Mouse (Mus musculus) forebrain, embryonic 11.5 days (tissue): ENCODE measurements at regions not wholly inside any gene's neighbourhood (a gene's known extent, or its start where the extent isn't known, plus 50 kb on each side); places are given as distances from the start of the nearest gene placed in this dataset.

Experiments
- ATAC-seq: fragments of 200-750 bp; cut with Nextera tagmentation; replicated peaks from 2 replicates; pipeline ENCODE4 v1.8.0; 2017; ENCODE audit warnings: moderate TSS enrichment; ENCODE audit not compliant: low FRiP score
- DNase-seq: peaks from one replicate; pipeline ENCODE4 v3.0.0-alpha.2; 2017; ENCODE audit warnings: low spot score
- H3K27ac ChIP-seq: fragments of 300-500 bp; sonication (generic); 2 replicates; pipeline ENCODE4 v1.5.1; 2014; ENCODE audit warnings: low read depth, low read length
- H3K27me3 ChIP-seq: fragments of 300-500 bp; sonication (generic); 2 replicates; pipeline ENCODE4 v1.6.1; 2014; ENCODE audit warnings: mild to moderate bottlenecking, low read length, mixed read lengths; ENCODE audit not compliant: control insufficient read depth, insufficient read depth
- H3K36me3 ChIP-seq: fragments of 300-500 bp; sonication (generic); 2 replicates; pipeline ENCODE4 v1.6.1; 2014; ENCODE audit warnings: mild to moderate bottlenecking, low read length, moderate library complexity, mixed read lengths; ENCODE audit not compliant: control insufficient read depth, insufficient read depth
- H3K4me1 ChIP-seq: fragments of 300-500 bp; sonication (generic); replicated peaks from 2 replicates; pipeline ENCODE4 v1.6.1; 2014; ENCODE audit warnings: low read length, mixed read lengths; ENCODE audit not compliant: control insufficient read depth, insufficient read depth
- H3K4me2 ChIP-seq: fragments of 300-500 bp; sonication (generic); 2 replicates; pipeline ENCODE4 v1.6.1; 2014; ENCODE audit warnings: low read depth, mild to moderate bottlenecking, low read length, moderate library complexity, mixed read lengths; ENCODE audit not compliant: severe bottlenecking
- H3K4me3 ChIP-seq: fragments of 300-500 bp; sonication (generic); 2 replicates; pipeline ENCODE4 v1.5.1; 2014; ENCODE audit warnings: low read depth, low read length
- H3K9ac ChIP-seq: fragments of 300-500 bp; sonication (generic); 2 replicates; pipeline ENCODE4 v1.6.1; 2014; ENCODE audit warnings: low read length
- H3K9me3 ChIP-seq: fragments of 300-500 bp; sonication (generic); 2 replicates; pipeline ENCODE4 v1.6.1; 2016; ENCODE audit warnings: low read length, mixed read lengths; ENCODE audit not compliant: control insufficient read depth
- WGBS: fragments of 180-500 bp; shearing (Covaris S2); extraction: QIAGEN DNeasy Blood & Tissue Kit; methylation state at CpG from one replicate; pipeline ENCODE4 v1.1.7; 2014; 5-methylcytosine and 5-hydroxymethylcytosine counted together

- Histone ChIP-seq H3K9ac (no peak overlapping the region), H3K27ac (no peak overlapping the region), H3K36me3 (no peaks in the 10 kb centered on the region), H3K4me3 (no peak overlapping the region), H3K9me3 (no peaks in the 10 kb centered on the region), H3K4me2 (no peak overlapping the region), H3K4me1 (no peaks in the 10 kb centered on the region), H3K27me3 (no peaks in the 10 kb centered on the region)
- WGBS = 45% methylated on average over 7 of the region's 7 CpGs
- DNase-seq = no peak
- no peak for ATAC-seq
Observed at GRCm38 (mm10) chr8:15607598-15608215, 561.8 kb upstream of the BB014433 start.

GRCm38 (mm10) chr8:15601531-15601930 lies 555.7 kb upstream of the BB014433 start:
- H3K27me3 ChIP-seq = no peaks in the 10 kb centered on the region
- H3K9ac ChIP-seq = no peak overlapping the region
- WGBS = 82% methylated on average over 4 of the region's 4 CpGs
- no peaks in the 10 kb centered on the region for H3K4me1 ChIP-seq
- no peak overlapping the region for H3K27ac ChIP-seq
- no peak overlapping the region for H3K4me2 ChIP-seq
- DNase-seq (no peak), ATAC-seq (no peak)
- no peaks in the 10 kb centered on the region for H3K9me3 ChIP-seq
- no peaks in the 10 kb centered on the region for H3K36me3 ChIP-seq
- no peak overlapping the region for H3K4me3 ChIP-seq

- 78% methylated on average over 6 of the region's 6 CpGs for WGBS
- DNase-seq = no peak
Observed at GRCm38 (mm10) chr8:15593106-15593505, 547.2 kb upstream of the BB014433 start.

GRCm38 (mm10) chr8:15583782-15584181 lies 537.9 kb upstream of the BB014433 start:
- Histone ChIP-seq H3K9me3 (no peaks in the 10 kb centered on the region), H3K27me3 (no peaks in the 10 kb centered on the region), H3K4me3 (no peak overlapping the region), H3K4me1 (no peaks in the 10 kb centered on the region), H3K9ac (no peak overlapping the region), H3K4me2 (no peak overlapping the region), H3K27ac (no peak overlapping the region), H3K36me3 (no peaks in the 10 kb centered on the region)
- WGBS = 48% methylated on average over 5 of the region's 5 CpGs
- no peak for DNase-seq
- no peak for ATAC-seq

More at GRCm38 (mm10) chr8:15593106-15593505, 547.2 kb upstream of the BB014433 start:
- H3K9me3 ChIP-seq = no peaks in the 10 kb centered on the region
- H3K4me3 ChIP-seq = no peak overlapping the region
- no peak overlapping the region for H3K4me2 ChIP-seq
- ATAC-seq = no peak
- H3K4me1 ChIP-seq = no peaks in the 10 kb centered on the region; the same call in 1 of the 2 replicates
- H3K27ac ChIP-seq = no peak overlapping the region
- H3K36me3 ChIP-seq = no peaks in the 10 kb centered on the region
- H3K9ac ChIP-seq = no peak overlapping the region
- no peaks in the 10 kb centered on the region for H3K27me3 ChIP-seq

- H3K4me3 ChIP-seq = no peak overlapping the region
- H3K4me2 ChIP-seq = no peak overlapping the region
- no peaks in the 10 kb centered on the region for H3K9me3 ChIP-seq
- WGBS = 87% methylated on average over 5 of the region's 5 CpGs
- H3K27me3 ChIP-seq = no peaks in the 10 kb centered on the region
- H3K4me1 ChIP-seq = no peaks in the 10 kb centered on the region
- H3K36me3 ChIP-seq = no peaks in the 10 kb centered on the region
- ATAC-seq (no peak), DNase-seq (no peak)
- H3K27ac ChIP-seq = no peak overlapping the region
- H3K9ac ChIP-seq = no peak overlapping the region
Observed at GRCm38 (mm10) chr8:15570091-15570490, 524.2 kb upstream of the BB014433 start.

GRCm38 (mm10) chr8:15567742-15568141 lies 521.9 kb upstream of the BB014433 start:
- Histone ChIP-seq H3K4me3 (no peak overlapping the region), H3K9me3 (no peaks in the 10 kb centered on the region), H3K36me3 (no peaks in the 10 kb centered on the region), H3K4me1 (no peaks in the 10 kb centered on the region), H3K4me2 (no peak overlapping the region), H3K27me3 (no peaks in the 10 kb centered on the region), H3K27ac (no peak overlapping the region), H3K9ac (no peak overlapping the region)
- DNase-seq (no peak), ATAC-seq (no peak)
- 78% methylated on average over 2 of the region's 2 CpGs for WGBS

- H3K9ac ChIP-seq = no peak overlapping the region
- 87% methylated on average over 39 of the region's 39 CpGs for WGBS
- H3K27me3 ChIP-seq = no peaks in the 10 kb centered on the region
- H3K4me3 ChIP-seq = no peak overlapping the region
- no peaks in the 10 kb centered on the region for H3K36me3 ChIP-seq
- H3K4me2 ChIP-seq = no peak overlapping the region
- H3K9me3 ChIP-seq = no peaks in the 10 kb centered on the region
- ATAC-seq = no peak
- no peak for DNase-seq
- no peak overlapping the region for H3K27ac ChIP-seq
- no peaks in the 10 kb centered on the region for H3K4me1 ChIP-seq
Observed at GRCm38 (mm10) chr8:15562310-15563296, 516.7 kb upstream of the BB014433 start.

GRCm38 (mm10) chr8:15532027-15532426 lies 486.1 kb upstream of the BB014433 start:
- Histone ChIP-seq H3K4me2 (no peak overlapping the region), H3K4me3 (no peak overlapping the region), H3K36me3 (no peaks in the 10 kb centered on the region), H3K27me3 (no peaks in the 10 kb centered on the region), H3K27ac (no peak overlapping the region), H3K9me3 (no peaks in the 10 kb centered on the region), H3K4me1 (no peaks in the 10 kb centered on the region), H3K9ac (no peak overlapping the region)
- 86% methylated on average over 4 of the region's 4 CpGs for WGBS
- no peak for ATAC-seq
- DNase-seq = no peak
